Mouse (Mus musculus) stomach, postnatal 0 days (tissue): ENCODE results near the gene Aspscr1.

Experiments used
- CTCF ChIP-seq: IDR thresholded peaks from 2 replicates; pipeline ENCODE4 v1.5.1; 2016; ENCODE audit warnings: antibody characterized with exemption, low read depth, mild to moderate bottlenecking, moderate library complexity
- EP300 ChIP-seq: optimal IDR thresholded peaks from 2 replicates; pipeline ENCODE3; 2016; ENCODE audit warnings: antibody characterized with exemption

DNA sequence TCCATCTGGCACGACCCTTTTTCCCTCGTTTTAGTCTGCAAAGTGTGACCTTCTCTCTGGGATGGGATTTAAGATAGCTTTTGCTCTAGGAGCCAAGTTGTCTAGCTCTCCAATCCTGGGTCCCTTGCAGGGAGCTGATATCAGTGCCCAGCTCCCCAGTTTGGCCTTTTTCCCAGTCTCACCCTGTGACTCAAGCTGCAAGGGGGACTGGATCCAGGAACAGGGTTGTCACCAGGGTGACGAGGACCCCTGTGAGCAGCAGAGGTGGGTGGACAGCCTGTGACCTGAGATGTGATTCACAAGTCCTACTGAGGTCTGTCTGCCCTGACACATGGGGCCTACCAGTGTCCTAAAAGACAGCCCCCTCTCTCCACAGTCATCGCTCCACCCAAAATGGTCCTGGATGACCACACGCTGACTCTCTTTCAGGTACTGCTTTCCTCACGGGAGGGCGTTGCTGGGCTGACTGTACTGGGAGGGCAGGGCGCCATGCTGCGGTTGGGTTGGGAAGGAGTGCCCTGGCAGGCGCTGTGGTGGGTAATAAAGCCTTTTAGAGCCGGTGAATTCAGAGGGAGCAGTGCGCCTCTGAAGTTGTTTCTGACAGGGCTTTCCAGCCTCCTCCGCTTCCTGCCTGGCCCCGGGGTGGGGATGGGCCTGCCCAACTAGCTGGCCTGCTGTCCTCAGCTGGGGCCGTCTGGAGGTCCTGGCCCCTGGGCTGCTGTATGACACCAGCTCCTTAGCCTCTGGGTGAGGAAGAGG, 31.1 kb downstream of the Aspscr1 start:
- TF ChIP-seq CTCF (peak; percentile 52), EP300 (no peak)
